Mouse (Mus musculus): ENCODE results near the gene Lef1. TPM values are rescaled to one million over a fixed set of nuclear protein-coding genes. Genes with fewer than 3 reads are reported as not detected.

The Lef1 gene
- polyA plus RNA-seq, 1 experiment from 2014 or later: 9.8 TPM

DNA sequence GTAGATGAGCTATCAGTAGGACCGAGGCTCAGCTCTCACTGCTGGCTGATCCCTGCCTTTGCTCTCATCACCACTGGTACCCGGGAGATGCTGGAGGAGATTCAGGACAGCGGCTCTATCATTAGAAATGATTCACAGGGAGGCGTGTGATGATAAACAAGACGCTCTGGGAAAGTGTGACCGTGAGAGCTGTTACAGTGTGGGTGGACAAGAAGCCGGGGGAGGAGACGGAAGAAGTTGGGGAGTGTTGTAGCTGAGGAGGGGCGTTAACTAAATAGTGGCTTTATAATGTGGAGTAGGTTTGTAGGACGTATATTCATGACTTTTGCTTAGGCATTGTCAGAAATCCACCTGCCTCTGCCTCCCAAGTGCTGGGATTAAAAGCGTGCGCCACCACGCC is 15.6 kb downstream of the Lef1 start:
- H3K4me2 ChIP-seq: no peak overlapping the region
- no peaks in the 10 kb centered on the region for H3K4me1 ChIP-seq
- no peak overlapping the region for H3K4me3 ChIP-seq
- 74% methylated on average over 13 of the region's 13 CpGs for WGBS
- ATAC-seq (ENCODE audit: extremely low read depth, insufficient number of reproducible peaks, low FRiP score, low TSS enrichment): no peak
- H3K9me3 ChIP-seq: no peaks in the 10 kb centered on the region
- peaks cover 6% of the 10 kb centered on the region; the same call in 1 of the 2 replicates for H3K36me3 ChIP-seq
- H3K27me3 ChIP-seq (replicated peaks): no peaks in the 10 kb centered on the region
- no peak overlapping the region for H3K9ac ChIP-seq
- no peak overlapping the region for H3K27ac ChIP-seq (replicated peaks)

DNA sequence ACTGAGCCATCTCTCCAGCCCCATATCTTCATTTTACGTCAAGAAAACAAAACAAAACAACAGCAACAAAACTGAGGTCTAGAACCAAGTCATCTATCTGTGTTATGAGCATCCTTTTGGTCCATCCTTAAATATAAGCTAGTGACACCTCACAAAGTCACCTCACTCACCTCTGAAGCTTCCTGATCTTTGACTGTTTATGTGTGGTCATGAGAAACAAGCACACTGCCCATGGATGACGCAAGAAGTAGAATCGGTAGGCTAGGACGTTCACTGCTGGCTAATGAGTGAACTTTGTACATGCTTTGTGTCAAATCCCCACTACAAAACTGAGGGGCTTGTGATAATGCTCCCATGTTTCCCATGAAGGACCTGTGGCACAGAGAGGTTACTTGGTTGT is 16.2 kb downstream of the Lef1 start:
- Histone ChIP-seq H3K27me3 (replicated peaks) (no peaks in the 10 kb centered on the region), H3K4me2 (no peak overlapping the region), H3K9me3 (no peaks in the 10 kb centered on the region), H3K27ac (replicated peaks) (no peak overlapping the region), H3K4me3 (no peak overlapping the region), H3K4me1 (no peaks in the 10 kb centered on the region), H3K36me3 (peaks cover 6% of the 10 kb centered on the region; the same call in 1 of the 2 replicates), H3K9ac (no peak overlapping the region)
- ATAC-seq (ENCODE audit: extremely low read depth, insufficient number of reproducible peaks, low FRiP score, low TSS enrichment): no peak
- 83% methylated on average over 4 of the region's 4 CpGs for WGBS

DNA sequence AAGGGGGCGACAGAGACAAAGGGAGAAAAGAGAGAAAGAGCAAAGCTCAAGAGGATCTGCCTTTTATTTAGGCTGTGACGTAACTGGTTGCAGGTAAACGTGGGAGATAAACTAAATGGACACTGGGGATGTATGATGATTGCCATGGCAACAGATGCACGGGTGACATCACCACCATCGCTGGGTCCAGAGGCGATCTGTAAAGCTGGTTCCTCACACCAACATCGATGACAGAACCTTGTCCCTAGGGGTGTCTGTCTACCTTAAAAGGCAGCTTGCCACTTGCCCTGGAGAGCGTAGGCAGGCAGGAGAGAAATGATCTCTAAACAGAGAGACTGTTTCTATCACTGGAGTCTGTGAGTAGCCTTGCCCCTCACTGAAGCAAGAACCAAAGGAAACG is 23.7 kb downstream of the Lef1 start:
- Histone ChIP-seq H3K4me2 (no peak overlapping the region), H3K36me3 (no peaks in the 10 kb centered on the region), H3K9me3 (no peaks in the 10 kb centered on the region), H3K4me3 (no peak overlapping the region), H3K27me3 (replicated peaks) (no peaks in the 10 kb centered on the region), H3K9ac (no peak overlapping the region), H3K4me1 (peaks cover 46% of the 10 kb centered on the region), H3K27ac (replicated peaks) (no peak overlapping the region)
- ATAC-seq (ENCODE audit: extremely low read depth, insufficient number of reproducible peaks, low FRiP score, low TSS enrichment): no peak
- 50% methylated on average over 9 of the region's 9 CpGs for WGBS

DNA sequence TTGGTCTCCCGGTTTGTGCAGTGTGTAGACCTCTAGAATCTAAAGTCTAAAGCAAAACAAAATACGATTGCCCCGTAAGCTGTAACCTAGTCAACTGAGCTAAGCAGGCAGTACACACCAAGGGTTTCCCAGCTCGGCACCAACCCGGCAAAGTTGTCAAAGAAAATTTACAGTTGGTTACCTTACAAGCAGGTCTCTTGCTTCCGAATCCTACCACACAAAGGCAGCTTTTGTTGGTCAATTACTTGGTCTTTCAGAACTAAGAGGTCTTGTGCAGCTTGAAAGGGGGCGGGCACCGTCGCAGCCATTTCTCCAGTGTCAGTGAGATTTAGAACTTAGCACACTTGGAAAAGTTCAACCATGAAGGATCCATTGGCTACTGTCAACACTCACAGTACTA is 25.2 kb downstream of the Lef1 start:
- peaks cover 59% of the 10 kb centered on the region for H3K4me1 ChIP-seq
- ATAC-seq (ENCODE audit: extremely low read depth, insufficient number of reproducible peaks, low FRiP score, low TSS enrichment): no peak
- no peaks in the 10 kb centered on the region for H3K27me3 ChIP-seq (replicated peaks)

DNA sequence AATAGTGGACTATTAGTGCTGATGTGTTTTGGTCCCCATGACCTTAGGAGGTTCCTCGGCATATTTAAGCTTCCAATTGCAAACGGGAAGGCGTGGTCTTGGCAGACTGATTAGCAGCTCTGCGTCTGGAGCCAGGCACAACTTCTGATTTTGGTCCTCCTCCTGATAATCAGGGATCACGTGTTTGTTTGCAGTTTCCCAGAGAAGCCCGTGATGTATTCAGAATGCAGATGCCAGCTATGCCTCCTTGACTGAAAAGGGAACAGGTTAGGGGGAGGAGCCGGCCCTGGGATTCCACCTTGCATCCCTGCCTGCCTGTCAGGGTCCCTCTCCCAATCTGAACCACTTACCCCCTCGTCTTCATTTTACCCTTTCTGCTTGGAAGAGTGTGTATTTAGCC is 26.2 kb downstream of the Lef1 start:
- Histone ChIP-seq H3K4me2 (peak overlapping the region; percentile 54), H3K4me1 (peaks cover 59% of the 10 kb centered on the region), H3K27me3 (replicated peaks) (no peaks in the 10 kb centered on the region), H3K27ac (replicated peaks) (peak overlapping the region; percentile 42; the same call in 1 of the 2 replicates), H3K36me3 (no peaks in the 10 kb centered on the region), H3K4me3 (no peak overlapping the region), H3K9ac (no peak overlapping the region), H3K9me3 (no peaks in the 10 kb centered on the region)
- 9% methylated on average over 8 of the region's 8 CpGs for WGBS
- no peak for ATAC-seq (ENCODE audit: extremely low read depth, insufficient number of reproducible peaks, low FRiP score, low TSS enrichment)

More for the DNA sequence above, 25.2 kb downstream of the Lef1 start:
- no peak overlapping the region for H3K27ac ChIP-seq (replicated peaks)
- H3K9ac ChIP-seq: no peak overlapping the region
- H3K4me3 ChIP-seq: no peak overlapping the region
- no peaks in the 10 kb centered on the region for H3K9me3 ChIP-seq
- no peak overlapping the region for H3K4me2 ChIP-seq
- 70% methylated on average over 9 of the region's 9 CpGs for WGBS
- H3K36me3 ChIP-seq: no peaks in the 10 kb centered on the region

DNA sequence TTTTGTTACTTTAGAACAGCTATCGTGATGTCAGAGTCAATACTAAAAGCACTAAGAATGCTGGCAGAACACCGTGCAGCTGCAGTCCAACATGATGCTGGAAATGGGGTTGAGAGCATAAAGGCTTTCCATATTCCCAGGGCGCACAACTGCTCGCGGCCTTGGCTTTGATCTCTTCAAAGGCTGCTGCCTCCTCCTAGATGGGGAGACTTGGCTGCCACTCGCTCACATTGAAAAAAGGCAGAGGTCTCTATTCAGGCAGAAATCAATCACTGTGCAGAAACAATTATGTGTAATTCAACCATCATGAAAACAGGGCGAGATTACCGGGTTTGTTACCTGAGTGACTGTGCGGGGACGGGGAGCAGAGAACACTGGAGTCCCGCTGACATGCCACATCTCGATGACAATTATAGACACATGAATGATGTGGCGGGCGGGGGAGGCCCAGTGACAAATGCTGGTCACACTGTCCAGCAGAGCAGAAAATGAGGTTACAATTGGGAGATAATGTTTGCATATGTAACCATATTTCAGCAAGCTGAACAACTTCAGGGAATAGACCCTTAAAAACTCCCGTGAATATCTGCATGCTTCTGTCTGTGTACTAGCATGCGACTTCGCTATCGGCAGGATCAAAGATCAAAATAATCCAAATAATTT is 27.0 kb downstream of the Lef1 start:
- H3K27me3 ChIP-seq (replicated peaks): no peaks in the 10 kb centered on the region; the same call in 1 of the 2 replicates
- 50% methylated on average over 18 of the region's 18 CpGs for WGBS
- H3K9me3 ChIP-seq: no peaks in the 10 kb centered on the region
- no peaks in the 10 kb centered on the region for H3K36me3 ChIP-seq
- no peak overlapping the region for H3K4me3 ChIP-seq
- H3K27ac ChIP-seq (replicated peaks): no peak overlapping the region; the same call in 1 of the 2 replicates
- H3K4me2 ChIP-seq: peak overlapping the region; percentile 54
- H3K9ac ChIP-seq: no peak overlapping the region
- ATAC-seq (ENCODE audit: extremely low read depth, insufficient number of reproducible peaks, low FRiP score, low TSS enrichment): no peak
- H3K4me1 ChIP-seq: peaks cover 59% of the 10 kb centered on the region

DNA sequence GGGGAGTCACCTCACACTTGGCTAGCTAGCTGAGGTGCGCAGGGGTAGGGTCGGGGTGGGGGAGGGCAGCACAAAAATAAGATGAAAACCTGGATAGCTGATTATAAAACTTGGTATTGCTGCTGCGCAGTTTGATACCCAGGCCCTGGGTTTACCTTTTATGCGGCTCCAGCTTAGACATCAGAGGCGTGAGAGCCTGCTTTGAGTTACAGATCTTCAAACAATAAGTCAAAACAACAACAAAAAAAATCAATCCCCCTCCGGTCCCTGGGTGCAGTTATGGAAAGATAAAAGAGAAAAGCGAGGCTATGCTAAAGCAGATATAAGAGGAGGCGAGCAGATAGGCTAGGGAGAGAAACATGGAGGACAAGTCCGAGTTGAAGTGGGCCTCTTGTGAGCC is 28.0 kb downstream of the Lef1 start:
- peak overlapping the region; percentile 82; the same call in 1 of the 2 replicates for H3K27ac ChIP-seq (replicated peaks)
- no peaks in the 10 kb centered on the region for H3K36me3 ChIP-seq
- no peak overlapping the region for H3K4me3 ChIP-seq
- 0 out of 2 replicates have a peak overlapping the region, but pooled peaks have one; percentile 58 for H3K9ac ChIP-seq
- H3K4me2 ChIP-seq: peak overlapping the region; percentile 49; the same call in 1 of the 2 replicates
- H3K4me1 ChIP-seq: peaks cover 59% of the 10 kb centered on the region
- H3K27me3 ChIP-seq (replicated peaks): no peaks in the 10 kb centered on the region; the same call in 1 of the 2 replicates
- H3K9me3 ChIP-seq: no peaks in the 10 kb centered on the region
- 30% methylated on average over 9 of the region's 9 CpGs for WGBS
- ATAC-seq (ENCODE audit: extremely low read depth, insufficient number of reproducible peaks, low FRiP score, low TSS enrichment): no peak

DNA sequence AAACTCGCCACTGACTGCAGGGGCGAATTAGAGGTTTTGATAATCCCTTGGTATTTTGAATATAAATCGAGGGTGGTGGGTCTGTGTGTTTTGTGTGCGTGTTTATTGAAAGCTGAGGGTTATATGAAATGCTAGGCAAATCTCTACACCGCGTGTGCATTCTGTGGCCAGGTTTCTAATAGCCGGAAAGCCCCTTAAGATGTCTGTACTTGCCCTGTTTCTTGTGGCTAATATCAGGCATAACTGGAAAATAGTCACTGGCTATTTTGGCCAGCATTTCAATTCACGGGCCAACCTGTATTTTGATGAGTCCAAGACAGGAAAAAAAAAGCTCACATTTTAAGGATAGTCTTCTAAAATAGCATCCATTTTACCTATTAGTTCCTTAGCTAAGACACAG is 28.5 kb downstream of the Lef1 start:
- Histone ChIP-seq H3K27ac (replicated peaks) (peak overlapping the region; percentile 82), H3K4me1 (peaks cover 59% of the 10 kb centered on the region), H3K4me3 (no peak overlapping the region), H3K9me3 (no peaks in the 10 kb centered on the region), H3K4me2 (peak overlapping the region; percentile 49), H3K27me3 (replicated peaks) (no peaks in the 10 kb centered on the region; the same call in 1 of the 2 replicates), H3K9ac (no peak overlapping the region), H3K36me3 (no peaks in the 10 kb centered on the region)
- no peak for ATAC-seq (ENCODE audit: extremely low read depth, insufficient number of reproducible peaks, low FRiP score, low TSS enrichment)
- whole genome bisulfite sequencing: 47% methylated on average over 8 of the region's 8 CpGs

DNA sequence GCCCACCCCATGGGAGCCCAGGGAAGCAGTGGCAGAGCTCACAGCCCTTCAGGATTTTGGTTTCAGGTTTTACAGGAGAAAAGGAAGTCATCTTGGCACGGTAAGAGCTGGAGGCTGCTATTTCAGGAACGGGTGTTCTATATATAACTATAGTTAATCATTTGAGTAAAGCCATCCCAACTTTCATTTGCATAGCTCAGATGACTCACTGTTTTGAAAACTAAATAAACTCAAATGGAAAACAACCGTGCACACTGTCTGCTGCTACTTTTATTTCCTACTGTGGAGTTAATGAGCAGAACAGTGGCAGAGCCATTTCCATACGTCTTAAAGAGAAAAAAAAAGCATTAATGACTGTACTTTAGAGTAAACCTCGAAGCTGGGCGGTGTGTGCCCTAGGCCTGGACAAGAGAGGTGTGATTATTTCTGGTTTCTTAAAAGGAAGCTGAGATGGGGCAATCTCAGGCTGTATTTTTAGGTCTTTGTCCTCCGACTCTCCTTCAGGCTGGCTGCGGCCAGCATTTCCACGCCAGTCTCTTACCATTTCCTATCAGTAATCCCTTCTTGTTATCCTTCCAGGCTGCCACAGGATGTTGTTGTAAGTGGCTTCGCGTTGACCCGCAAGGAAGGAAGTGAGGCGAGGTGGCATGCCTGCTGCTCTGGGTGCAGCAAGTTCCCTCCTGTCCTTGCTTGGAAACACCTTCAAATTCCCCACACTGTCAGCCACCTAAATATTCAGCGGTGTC is 29.2 kb downstream of the Lef1 start:
- no peaks in the 10 kb centered on the region; the same call in 1 of the 2 replicates for H3K27me3 ChIP-seq (replicated peaks)
- peak overlapping the region; percentile 49 for H3K4me2 ChIP-seq
- peak overlapping the region; percentile 82 for H3K27ac ChIP-seq (replicated peaks)
- H3K9ac ChIP-seq: peak overlapping the region; percentile 25
- H3K4me1 ChIP-seq: peaks cover 53% of the 10 kb centered on the region
- ATAC-seq (ENCODE audit: extremely low read depth, insufficient number of reproducible peaks, low FRiP score, low TSS enrichment): no peak
- no peaks in the 10 kb centered on the region for H3K9me3 ChIP-seq
- H3K36me3 ChIP-seq: no peaks in the 10 kb centered on the region
- 11% methylated on average over 14 of the region's 14 CpGs for WGBS
- no peak overlapping the region for H3K4me3 ChIP-seq

DNA sequence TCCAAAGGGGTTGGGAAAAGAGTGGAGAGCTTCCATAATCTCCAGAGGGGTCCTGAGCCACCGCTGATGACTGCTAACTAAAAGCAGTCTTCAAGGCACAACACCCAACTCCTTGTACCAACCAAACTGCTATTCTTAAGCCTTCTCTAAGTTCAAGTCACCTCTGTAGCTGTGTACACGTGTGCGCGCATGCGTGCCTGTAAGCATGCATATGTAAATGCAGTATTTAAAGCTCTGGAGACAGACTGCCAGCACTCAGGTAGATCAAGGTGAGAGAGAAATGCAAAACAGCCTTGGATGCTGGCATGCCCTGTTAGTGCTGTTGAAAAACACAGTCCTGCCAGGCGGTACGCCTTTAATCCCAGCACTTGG is 29.8 kb downstream of the Lef1 start:
- Histone ChIP-seq H3K4me2 (peak overlapping the region; percentile 49), H3K27ac (replicated peaks) (peak overlapping the region; percentile 82), H3K4me1 (peaks cover 49% of the 10 kb centered on the region), H3K4me3 (no peak overlapping the region), H3K36me3 (no peaks in the 10 kb centered on the region), H3K9me3 (no peaks in the 10 kb centered on the region), H3K27me3 (replicated peaks) (no peaks in the 10 kb centered on the region; the same call in 1 of the 2 replicates), H3K9ac (peak overlapping the region; percentile 25)
- WGBS: 82% methylated on average over 7 of the region's 7 CpGs
- no peak for ATAC-seq (ENCODE audit: extremely low read depth, insufficient number of reproducible peaks, low FRiP score, low TSS enrichment)

DNA sequence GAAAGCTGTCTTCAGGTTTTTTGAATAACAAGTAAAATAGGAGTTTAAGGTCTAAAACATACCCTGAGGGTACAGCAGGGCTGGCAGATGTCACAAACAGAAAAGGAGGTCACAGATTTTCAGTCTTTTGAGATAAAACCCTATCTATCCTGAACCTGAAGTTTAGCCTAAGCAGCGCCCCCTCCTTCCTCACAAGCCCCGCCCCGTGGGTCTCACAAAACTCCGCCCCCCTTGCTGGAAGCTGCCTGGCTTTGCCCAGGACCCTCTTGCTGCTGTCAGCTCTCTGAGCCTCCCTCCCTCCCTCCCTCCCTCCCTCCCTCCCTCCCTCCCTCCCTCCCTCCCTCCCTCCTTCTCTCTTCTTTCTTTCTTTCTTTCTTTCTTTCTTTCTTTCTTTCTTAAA is 31.3 kb downstream of the Lef1 start:
- H3K4me1 ChIP-seq: peaks cover 38% of the 10 kb centered on the region
- H3K27ac ChIP-seq (replicated peaks): no peak overlapping the region
- no peak overlapping the region for H3K9ac ChIP-seq
- H3K4me3 ChIP-seq: no peak overlapping the region
- no peaks in the 10 kb centered on the region for H3K36me3 ChIP-seq
- WGBS: 33% methylated on average over 4 of the region's 4 CpGs
- no peaks in the 10 kb centered on the region for H3K9me3 ChIP-seq
- no peaks in the 10 kb centered on the region; the same call in 1 of the 2 replicates for H3K27me3 ChIP-seq (replicated peaks)
- ATAC-seq (ENCODE audit: extremely low read depth, insufficient number of reproducible peaks, low FRiP score, low TSS enrichment): no peak
- no peak overlapping the region for H3K4me2 ChIP-seq

All from heart, embryonic 13.5 days (tissue).